14 mouse cellular contexts compared by ENCODE assay signal in the genomic region with DNA sequence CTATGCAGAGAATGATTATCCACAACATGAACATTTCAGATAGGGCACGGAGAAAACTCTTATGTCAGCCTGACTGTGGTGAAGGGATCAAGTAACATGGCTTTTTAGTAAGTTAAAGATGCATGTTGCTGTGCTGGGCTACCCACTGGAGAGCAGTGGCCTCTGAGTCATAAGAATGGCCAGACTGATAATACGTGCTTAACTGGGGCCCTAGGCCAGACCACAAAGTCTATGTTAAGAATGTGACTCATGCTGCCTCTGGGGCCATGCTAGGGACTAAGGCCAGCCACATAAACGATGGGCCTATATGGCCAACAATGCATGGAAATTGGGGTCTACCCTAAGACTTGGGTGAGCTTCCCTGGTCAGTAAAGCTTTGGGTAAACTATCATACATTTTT. TPM values are rescaled to one million over a fixed set of nuclear protein-coding genes. Genes with fewer than 3 reads are reported as not detected.
A peak's percentile ranks its signal among the peaks of the same experiment; 100 is the strongest.
DNase-seq lines count a peak whose midpoint lies in the region; ATAC-seq and TF ChIP-seq lines count a peak whose summit lies in the region.
"Had no signal": no experiment of that assay in that cellular context is flagged by ENCODE, and none has a peak within 500 bp of the region (broad histone marks: within the 10 kb centered on the region; RNA-seq: fewer than 3 reads in every experiment).

No protein-coding gene starts in this region.

- H3K4me3 ChIP-seq in gastrocnemius, adult 2 months = no peak overlapping the region
- H3K4me3 ChIP-seq in bone marrow macrophage, adult 2 months (ENCODE audit: insufficient read depth, low read length) = no peak overlapping the region
- H3K4me3 ChIP-seq in heart, postnatal 0 days (ENCODE audit: low read depth, low read length) = no peak overlapping the region
- H3K4me3 ChIP-seq in forebrain, embryonic 13.5 days = no peak overlapping the region
- H3K4me3 ChIP-seq: forebrain, embryonic 15.5 days; limb, embryonic 13.5 days had no signal

- H3K27ac ChIP-seq in gastrocnemius, adult 2 months = peak overlapping the region; percentile 13; the same call in 1 of the 2 replicates
- H3K27ac ChIP-seq in bone marrow macrophage, adult 2 months (ENCODE audit: insufficient read depth, low read depth, low read length) = peak overlapping the region; percentile 48
- H3K27ac ChIP-seq in heart, postnatal 0 days (ENCODE audit: low read depth) = peak overlapping the region; percentile 62
- no peak overlapping the region for H3K27ac ChIP-seq in forebrain, embryonic 13.5 days
- H3K27ac ChIP-seq: forebrain, embryonic 15.5 days; limb, embryonic 13.5 days had no signal

- 20% methylated on average over 3 of the region's 3 CpGs for WGBS in heart, postnatal 0 days
- WGBS in forebrain, embryonic 13.5 days = 81% methylated on average over 3 of the region's 3 CpGs

- peaks cover 22% of the 10 kb centered on the region for H3K4me1 ChIP-seq in bone marrow macrophage, adult 2 months (ENCODE audit: control insufficient read depth, insufficient read depth, low read length)
- peaks cover 24% of the 10 kb centered on the region for H3K4me1 ChIP-seq in heart, postnatal 0 days (ENCODE audit: control insufficient read depth, insufficient read depth)
- H3K4me1 ChIP-seq in forebrain, embryonic 13.5 days = peaks cover 16% of the 10 kb centered on the region; the same call in 1 of the 2 replicates
- H3K4me1 ChIP-seq: forebrain, embryonic 15.5 days had no signal

- no peaks in the 10 kb centered on the region for H3K9me3 ChIP-seq in heart, postnatal 0 days (replicated peaks; ENCODE audit: control insufficient read depth, low read length)
- no peaks in the 10 kb centered on the region for H3K9me3 ChIP-seq in forebrain, embryonic 13.5 days (replicated peaks)
- H3K9me3 ChIP-seq: forebrain, embryonic 15.5 days; limb, embryonic 13.5 days had no signal

- H3K36me3 ChIP-seq in heart, postnatal 0 days (replicated peaks; ENCODE audit: control insufficient read depth, insufficient read depth, low read length) = peaks cover 75% of the 10 kb centered on the region
- H3K36me3 ChIP-seq in forebrain, embryonic 13.5 days (ENCODE audit: poor library complexity, severe bottlenecking) = peaks cover 62% of the 10 kb centered on the region
- H3K36me3 ChIP-seq: forebrain, embryonic 15.5 days had no signal

- intact Hi-C loops in gastrocnemius, adult 2 months (cut with DNase I) = no loop called here

- H3K27me3 ChIP-seq in heart, postnatal 0 days (ENCODE audit: control insufficient read depth, insufficient read depth, low read length) = no peaks in the 10 kb centered on the region
- H3K27me3 ChIP-seq in forebrain, embryonic 13.5 days = 0 out of 2 replicates have a peak, but pooled peaks cover 2% of the 10 kb centered on the region
- H3K27me3 ChIP-seq: forebrain, embryonic 15.5 days; limb, embryonic 13.5 days had no signal

- no peak for DNase-seq in gastrocnemius, adult 2 months
- DNase-seq in gastrocnemius, postnatal 10 days = no peak
- peak; percentile 99 for DNase-seq in 416B (ENCODE audit: low read depth)
- peak; percentile 72 for DNase-seq in heart, postnatal 0 days (ENCODE audit: low spot score)
- DNase-seq in layer of hippocampus, postnatal 25 days (ENCODE audit: extremely low spot score in 1 of 2, low spot score in 1 of 2) = no peak
- no peak for DNase-seq in frontal cortex, adult 2 months (ENCODE audit: extremely low spot score in 1 of 2, low spot score in 1 of 2)
- DNase-seq: cerebellum, adult 11-12 months; kidney, adult 2 months; thymus, adult 2 months had no signal

- TF ChIP-seq CTCF in gastrocnemius, adult 2 months (IDR thresholded peaks at IDR 0.05) = no peak
- no peak for TF ChIP-seq CTCF in bone marrow macrophage, adult 2 months (IDR thresholded peaks at IDR 0.05; ENCODE audit: low read depth, low read length)
- no peak for TF ChIP-seq CTCF in heart, postnatal 0 days (IDR thresholded peaks at IDR 0.05; ENCODE audit: low read depth)

- H3K9ac ChIP-seq in heart, postnatal 0 days (replicated peaks; ENCODE audit: low read depth, low read length) = no peak overlapping the region
- H3K9ac ChIP-seq in forebrain, embryonic 13.5 days = no peak overlapping the region
- H3K9ac ChIP-seq: forebrain, embryonic 15.5 days; limb, embryonic 13.5 days had no signal

- no peak overlapping the region for H3K4me2 ChIP-seq in heart, postnatal 0 days (ENCODE audit: low read depth, low read length)
- H3K4me2 ChIP-seq in forebrain, embryonic 13.5 days = no peak overlapping the region
- H3K4me2 ChIP-seq: forebrain, embryonic 15.5 days; limb, embryonic 13.5 days had no signal

- peak; percentile 79; the same call in 1 of the 2 replicates for ATAC-seq in heart, postnatal 0 days (ENCODE audit: insufficient read depth, low read depth)
- ATAC-seq in forebrain, embryonic 13.5 days = no peak
- ATAC-seq: activated CD4-positive, CD25-positive, alpha-beta regulatory T cell, adult 4 months; forebrain, embryonic 15.5 days had no signal

- TF ChIP-seq EP300 in heart, postnatal 0 days (IDR thresholded peaks at IDR 0.05; ENCODE audit: low read depth) = no peak

- no peak for TF ChIP-seq POLR2A in bone marrow macrophage, adult 2 months (IDR thresholded peaks at IDR 0.05; ENCODE audit: borderline replicate concordance, low read depth, low read length)

RNA-seq across cellular contexts. Expression of gene Ddc, which starts 41.7 kb away (rescaled TPM):
- total RNA-seq in gastrocnemius, adult 2 months (2021) = under 1 TPM; 0.61 to 0.81 TPM
- total RNA-seq in gastrocnemius, postnatal 10 days (2021) = 10 to 100 TPM; 38.1 to 45.7 TPM
- not detected in 2 replicates for polyA plus RNA-seq in bone marrow macrophage, adult 2 months (2012; ENCODE audit: insufficient read depth, insufficient read length, missing spikeins)
- 248 and 309 TPM in 2 replicates for total RNA-seq in heart, postnatal 0 days (2014; rRNA removed; ENCODE audit: low replicate concordance)
- 129 and 140 TPM in 2 replicates for polyA plus RNA-seq in heart, postnatal 0 days (2015; fragmentation: Nextera tagmentation; extraction: Ambion mirVana)
- total RNA-seq in layer of hippocampus, postnatal 25 days (2021) = 10 to 100 TPM; 11.8 to 12.2 TPM
- polyA plus RNA-seq in frontal cortex, adult 2 months (2012; rRNA removed) = 8.3 and 9.4 TPM in 2 replicates
- 6.2 and 7.4 TPM in 2 replicates for polyA plus RNA-seq in forebrain, embryonic 13.5 days (2015; fragmentation: Nextera tagmentation; extraction: Ambion mirVana)

Comparison
In these comparisons a context has a peak if more than half of its experiments do, and no peak if none do; other contexts are left out.
1. RNA of gene Ddc, which starts 41.7 kb away (total RNA-seq): 248 to 309 TPM in heart, postnatal 0 days, 38.1 to 45.7 TPM in gastrocnemius, postnatal 10 days and 11.8 to 12.2 TPM in layer of hippocampus, postnatal 25 days; 0.61 to 0.81 TPM in gastrocnemius, adult 2 months; every median in the first group is over 4 times any median in the second.
2. DNase-seq: peak in 416B (single experiment) and heart, postnatal 0 days (single experiment); none in gastrocnemius, adult 2 months (single experiment), gastrocnemius, postnatal 10 days (single experiment), layer of hippocampus, postnatal 25 days (0 of 2) and frontal cortex, adult 2 months (0 of 2).